Mouse (Mus musculus): Measurements from ENCODE around the gene Piezo1.

- TF ChIP-seq CTCF (IDR thresholded peaks at IDR 0.05; ENCODE audit: low read depth, low read length): no peak
- TF ChIP-seq POLR2AphosphoS5 (IDR thresholded peaks at IDR 0.05; ENCODE audit: insufficient replicate concordance, low read depth, low read length): no peak; the same call in 1 of the 2 replicates
- TF ChIP-seq TAL1 (conservative IDR thresholded peaks at IDR 0.05; ENCODE audit: low read depth, low read length): no peak
- no peak for TF ChIP-seq GATA1 (IDR thresholded peaks at IDR 0.05; ENCODE audit: borderline replicate concordance, low read length)
Observed at GRCm38 (mm10) chr8:122574264-122574663, 23.1 kb upstream of the Piezo1 start.

Measured in G1E (cell line).